Mouse (Mus musculus): ENCODE data around the gene Abca12.

The Abca12 gene

DNA sequence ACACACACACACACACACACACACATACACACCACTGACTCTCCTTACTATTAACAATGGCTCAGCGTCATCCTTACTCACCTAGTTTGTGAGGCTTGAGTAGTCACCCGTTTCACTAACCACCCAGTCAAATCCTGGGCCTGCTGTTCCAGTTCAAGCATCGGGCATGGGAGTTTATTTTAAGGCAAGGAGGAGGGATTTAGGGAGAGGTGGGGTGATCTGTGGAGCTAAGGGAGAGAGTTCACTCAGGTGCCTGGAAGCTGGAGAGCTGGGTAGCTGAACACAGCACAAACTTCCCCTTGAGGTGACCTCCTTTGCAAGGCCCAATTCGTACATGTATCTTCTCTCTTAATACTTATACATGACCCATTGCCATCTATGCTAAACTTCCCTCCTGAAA lies 219.4 kb downstream of the Abca12 start:
- no peak for DNase-seq (ENCODE audit: low spot score in 2 of 2)

GRCm38 (mm10) chr1:71193931-71194330 lies 220.8 kb downstream of the Abca12 start:
- no peak for DNase-seq (ENCODE audit: low spot score in 2 of 2)
